Mouse (Mus musculus) embryonic fibroblast, embryonic 13.5 days (primary cell): ENCODE results near the gene Gucy2c. TPM values are rescaled to one million over a fixed set of nuclear protein-coding genes. Genes with fewer than 3 reads are reported as not detected.

ENCODE experiments used
- H3K27ac ChIP-seq: 2 replicates; pipeline ENCODE4 v1.5.1; 2012; ENCODE audit warnings: low read length, control low read depth, inconsistent platforms; ENCODE audit not compliant: insufficient read depth
- H3K4me1 ChIP-seq: 2 replicates; pipeline ENCODE4 v1.6.1; 2011; ENCODE audit warnings: low read length; ENCODE audit not compliant: control insufficient read depth, insufficient read depth
- H3K4me3 ChIP-seq: 2 replicates; pipeline ENCODE4 v1.5.1; 2011; ENCODE audit warnings: mild to moderate bottlenecking, control low read depth, low read length; ENCODE audit not compliant: insufficient read depth
- CTCF ChIP-seq: IDR thresholded peaks from 2 replicates; pipeline ENCODE4 v1.5.1; 2011; ENCODE audit warnings: mild to moderate bottlenecking, control low read depth, low read length, moderate library complexity, borderline replicate concordance; ENCODE audit not compliant: insufficient read depth
- POLR2A ChIP-seq: IDR thresholded peaks from 2 replicates; pipeline ENCODE4 v1.6.1; 2011; ENCODE audit warnings: low read depth, mild to moderate bottlenecking, control low read depth, low read length, moderate library complexity
- polyA plus RNA-seq: library from polyadenylated mRNA; stranded (reverse); fragments of >200 nt; gene quantifications from 2 replicates; pipeline ENCODE4 v1.2.4, GENCODE M21; 2011; ENCODE audit warnings: low read depth; ENCODE audit not compliant: missing spikeins, insufficient read length

The Gucy2c gene
- polyA plus RNA-seq, 1 experiment, result not detected

- Histone ChIP-seq H3K27ac (no peak overlapping the region), H3K4me1 (no peaks in the 10 kb centered on the region; the same call in 1 of the 2 replicates), H3K4me3 (no peak overlapping the region)
- TF ChIP-seq POLR2A, result no peak
- TF ChIP-seq CTCF, result no peak
These were observed 67.5 kb downstream of the Gucy2c start for GRCm38 (mm10) chr6:136714097-136714496.

GRCm38 (mm10) chr6:136710408-136710807 lies 71.2 kb downstream of the Gucy2c start:
- Histone ChIP-seq H3K4me1 (no peaks in the 10 kb centered on the region), H3K27ac (no peak overlapping the region), H3K4me3 (no peak overlapping the region)
- no peak for TF ChIP-seq POLR2A
- no peak for TF ChIP-seq CTCF

GRCm38 (mm10) chr6:136708597-136708996 lies 73.0 kb downstream of the Gucy2c start:
- no peaks in the 10 kb centered on the region for H3K4me1 ChIP-seq
- no peak overlapping the region for H3K4me3 ChIP-seq
- TF ChIP-seq POLR2A (no peak), CTCF (no peak)
- H3K27ac ChIP-seq, result no peak overlapping the region

- Histone ChIP-seq H3K4me1 (no peaks in the 10 kb centered on the region), H3K4me3 (no peak overlapping the region), H3K27ac (no peak overlapping the region)
- TF ChIP-seq POLR2A (no peak), CTCF (no peak)
These were observed 79.7 kb downstream of the Gucy2c start for GRCm38 (mm10) chr6:136701878-136702277.

- Histone ChIP-seq H3K4me3 (no peak overlapping the region), H3K4me1 (no peaks in the 10 kb centered on the region), H3K27ac (no peak overlapping the region)
- TF ChIP-seq CTCF (no peak), POLR2A (no peak)
These were observed 80.4 kb downstream of the Gucy2c start for GRCm38 (mm10) chr6:136701185-136701584.

- TF ChIP-seq POLR2A (no peak), CTCF (no peak)
- Histone ChIP-seq H3K4me1 (no peaks in the 10 kb centered on the region), H3K27ac (no peak overlapping the region), H3K4me3 (no peak overlapping the region)
These were observed 90.3 kb downstream of the Gucy2c start for GRCm38 (mm10) chr6:136691314-136691713.

GRCm38 (mm10) chr6:136690527-136690926 lies 91.0 kb downstream of the Gucy2c start:
- no peaks in the 10 kb centered on the region for H3K4me1 ChIP-seq
- no peak overlapping the region for H3K27ac ChIP-seq
- no peak overlapping the region for H3K4me3 ChIP-seq
- TF ChIP-seq CTCF (no peak), POLR2A (no peak)

GRCm38 (mm10) chr6:136689790-136690413 lies 91.7 kb downstream of the Gucy2c start:
- Histone ChIP-seq H3K4me3 (no peak overlapping the region), H3K4me1 (no peaks in the 10 kb centered on the region), H3K27ac (no peak overlapping the region)
- TF ChIP-seq CTCF (no peak), POLR2A (no peak)

GRCm38 (mm10) chr6:136685433-136685832 lies 96.1 kb downstream of the Gucy2c start:
- no peaks in the 10 kb centered on the region for H3K4me1 ChIP-seq
- no peak overlapping the region for H3K4me3 ChIP-seq
- no peak overlapping the region for H3K27ac ChIP-seq
- TF ChIP-seq CTCF (no peak), POLR2A (no peak)

- Histone ChIP-seq H3K4me3 (no peak overlapping the region), H3K4me1 (no peaks in the 10 kb centered on the region), H3K27ac (no peak overlapping the region)
- TF ChIP-seq POLR2A, result no peak
- TF ChIP-seq CTCF, result no peak
These were observed 97.9 kb downstream of the Gucy2c start for GRCm38 (mm10) chr6:136683410-136684334.
